Mouse (Mus musculus): ENCODE results near the gene Btd. TPM values are rescaled to one million over a fixed set of nuclear protein-coding genes. Genes with fewer than 3 reads are reported as not detected.

The Btd gene
- polyA plus RNA-seq, 1 experiment from 2014 or later, result 25.5 TPM

- Histone ChIP-seq H3K4me1 (replicated peaks) (0 out of 2 replicates have a peak, but pooled peaks cover 2% of the 10 kb centered on the region), H3K9me3 (no peaks in the 10 kb centered on the region), H3K4me3 (replicated peaks) (no peak overlapping the region), H3K27ac (no peak overlapping the region), H3K36me3 (no peaks in the 10 kb centered on the region), H3K27me3 (no peaks in the 10 kb centered on the region), H3K9ac (replicated peaks) (no peak overlapping the region), H3K4me2 (no peak overlapping the region)
- no peak for ATAC-seq (ENCODE audit: insufficient number of reproducible peaks, insufficient read depth, low FRiP score, low TSS enrichment, low read depth)
- WGBS, result 86% methylated on average over 10 of the region's 10 CpGs
These were observed 44.9 kb downstream of the Btd start for GRCm38 (mm10) chr14:31685680-31686079.

GRCm38 (mm10) chr14:31686231-31686630, 45.4 kb downstream of the Btd start:
- H3K9me3 ChIP-seq, result no peaks in the 10 kb centered on the region
- H3K4me2 ChIP-seq, result no peak overlapping the region
- WGBS, result 95% methylated on average over 1 of the region's 1 CpGs
- H3K36me3 ChIP-seq, result no peaks in the 10 kb centered on the region
- no peaks in the 10 kb centered on the region for H3K27me3 ChIP-seq
- no peak for ATAC-seq (ENCODE audit: insufficient number of reproducible peaks, insufficient read depth, low FRiP score, low TSS enrichment, low read depth)
- no peak overlapping the region for H3K9ac ChIP-seq (replicated peaks)
- 0 out of 2 replicates have a peak, but pooled peaks cover 2% of the 10 kb centered on the region for H3K4me1 ChIP-seq (replicated peaks)
- no peak overlapping the region for H3K4me3 ChIP-seq (replicated peaks)
- no peak overlapping the region for H3K27ac ChIP-seq

DNA sequence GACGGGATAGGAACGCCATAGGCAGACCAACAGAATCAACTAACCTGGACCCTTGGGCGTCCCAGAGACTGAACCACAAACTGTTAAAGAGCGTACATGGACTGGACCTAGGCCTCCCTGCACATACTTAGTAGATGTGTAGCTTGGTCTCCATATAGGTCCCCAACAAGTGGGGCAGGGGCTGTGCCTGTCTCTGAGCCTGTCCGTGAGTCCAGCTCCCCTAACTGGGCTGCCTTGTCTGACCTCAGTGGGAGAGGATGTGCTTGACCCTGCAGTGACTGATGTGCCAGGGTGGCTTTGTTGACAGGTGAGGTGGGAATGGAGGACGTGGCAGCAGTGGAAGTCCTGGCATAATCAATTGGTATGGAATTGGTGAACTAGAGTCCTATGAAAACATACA, 51.7 kb downstream of the Btd start:
- H3K4me2 ChIP-seq, result no peak overlapping the region
- peaks cover 7% of the 10 kb centered on the region; the same call in 1 of the 2 replicates for H3K36me3 ChIP-seq
- no peak overlapping the region for H3K27ac ChIP-seq
- no peak for ATAC-seq (ENCODE audit: insufficient number of reproducible peaks, insufficient read depth, low FRiP score, low TSS enrichment, low read depth)
- H3K4me1 ChIP-seq (replicated peaks), result no peaks in the 10 kb centered on the region; the same call in 1 of the 2 replicates
- H3K9ac ChIP-seq (replicated peaks), result no peak overlapping the region
- WGBS, result 89% methylated on average over 6 of the region's 6 CpGs
- H3K4me3 ChIP-seq (replicated peaks), result no peak overlapping the region
- H3K9me3 ChIP-seq, result no peaks in the 10 kb centered on the region
- H3K27me3 ChIP-seq, result no peaks in the 10 kb centered on the region

GRCm38 (mm10) chr14:31696206-31696984, 55.6 kb downstream of the Btd start:
- Histone ChIP-seq H3K9me3 (no peaks in the 10 kb centered on the region), H3K27ac (no peak overlapping the region), H3K27me3 (no peaks in the 10 kb centered on the region), H3K4me3 (replicated peaks) (no peak overlapping the region), H3K4me2 (no peak overlapping the region), H3K36me3 (peaks cover 24% of the 10 kb centered on the region; the same call in 1 of the 2 replicates), H3K4me1 (replicated peaks) (no peaks in the 10 kb centered on the region; the same call in 1 of the 2 replicates), H3K9ac (replicated peaks) (no peak overlapping the region)
- ATAC-seq (ENCODE audit: insufficient number of reproducible peaks, insufficient read depth, low FRiP score, low TSS enrichment, low read depth), result no peak
- WGBS, result 87% methylated on average over 9 of the region's 9 CpGs

- no peaks in the 10 kb centered on the region for H3K9me3 ChIP-seq
- ATAC-seq (ENCODE audit: insufficient number of reproducible peaks, insufficient read depth, low FRiP score, low TSS enrichment, low read depth), result no peak
These were observed 56.1 kb downstream of the Btd start for GRCm38 (mm10) chr14:31696985-31697303.

GRCm38 (mm10) chr14:31697346-31697745, 56.5 kb downstream of the Btd start:
- Histone ChIP-seq H3K9ac (replicated peaks) (no peak overlapping the region), H3K27me3 (no peaks in the 10 kb centered on the region), H3K27ac (no peak overlapping the region), H3K36me3 (peaks cover 33% of the 10 kb centered on the region), H3K4me1 (replicated peaks) (no peaks in the 10 kb centered on the region; the same call in 1 of the 2 replicates), H3K4me2 (no peak overlapping the region), H3K4me3 (replicated peaks) (no peak overlapping the region), H3K9me3 (no peaks in the 10 kb centered on the region)
- no peak; the same call in 1 of the 2 replicates for ATAC-seq (ENCODE audit: insufficient number of reproducible peaks, insufficient read depth, low FRiP score, low TSS enrichment, low read depth)
- 92% methylated on average over 3 of the region's 3 CpGs for WGBS

More at GRCm38 (mm10) chr14:31696985-31697303, 56.1 kb downstream of the Btd start:
- no peak overlapping the region for H3K4me3 ChIP-seq (replicated peaks)
- H3K9ac ChIP-seq (replicated peaks), result no peak overlapping the region
- no peaks in the 10 kb centered on the region; the same call in 1 of the 2 replicates for H3K4me1 ChIP-seq (replicated peaks)
- H3K36me3 ChIP-seq, result peaks cover 29% of the 10 kb centered on the region; the same call in 1 of the 2 replicates
- 86% methylated on average over 3 of the region's 3 CpGs for WGBS
- no peak overlapping the region for H3K27ac ChIP-seq
- no peak overlapping the region for H3K4me2 ChIP-seq
- H3K27me3 ChIP-seq, result no peaks in the 10 kb centered on the region

DNA sequence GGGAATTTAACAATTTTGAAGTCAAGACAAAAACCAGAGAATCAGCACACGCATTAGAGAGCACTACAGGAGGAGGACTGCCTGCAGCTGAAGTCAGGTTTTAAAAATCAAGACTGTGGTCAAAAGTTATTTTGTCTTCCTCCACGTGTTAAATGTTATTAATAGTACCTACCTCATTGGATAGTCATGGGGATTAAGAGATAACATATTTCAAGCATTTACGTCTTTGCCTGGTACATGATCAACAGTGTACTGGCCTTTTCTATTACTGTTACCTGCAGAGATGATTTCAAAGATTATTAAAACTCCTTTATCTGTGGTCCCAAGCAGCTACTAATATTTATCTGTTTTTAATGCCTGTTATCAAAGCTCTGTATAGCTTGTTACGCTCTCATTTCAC, 56.9 kb downstream of the Btd start:
- no peak for ATAC-seq (ENCODE audit: insufficient number of reproducible peaks, insufficient read depth, low FRiP score, low TSS enrichment, low read depth)
- Histone ChIP-seq H3K9ac (replicated peaks) (no peak overlapping the region), H3K27me3 (no peaks in the 10 kb centered on the region), H3K27ac (no peak overlapping the region), H3K4me2 (no peak overlapping the region), H3K36me3 (peaks cover 37% of the 10 kb centered on the region), H3K9me3 (no peaks in the 10 kb centered on the region), H3K4me1 (replicated peaks) (no peaks in the 10 kb centered on the region; the same call in 1 of the 2 replicates), H3K4me3 (replicated peaks) (no peak overlapping the region)
- 90% methylated on average over 4 of the region's 4 CpGs for WGBS

DNA sequence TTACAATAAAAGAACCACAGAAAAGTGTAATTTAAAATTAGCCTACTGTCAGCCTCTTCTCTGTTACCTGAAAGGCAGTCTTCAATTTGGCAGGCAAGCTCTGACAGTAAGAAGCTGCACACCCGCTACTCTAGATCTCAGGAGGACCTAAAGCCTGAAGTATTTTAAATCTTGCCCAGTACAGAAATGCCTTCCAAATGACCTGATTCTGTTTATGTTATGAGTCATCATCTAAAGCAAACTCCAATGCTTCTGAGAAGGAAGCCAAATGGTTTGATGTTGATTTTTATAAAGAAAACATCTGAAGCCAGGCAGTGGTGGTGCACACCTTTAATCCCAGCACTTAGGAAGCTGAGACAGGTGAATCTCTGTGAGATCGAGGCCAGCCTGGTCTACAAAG, 59.5 kb downstream of the Btd start:
- H3K27ac ChIP-seq, result no peak overlapping the region
- H3K27me3 ChIP-seq, result no peaks in the 10 kb centered on the region
- ATAC-seq (ENCODE audit: insufficient number of reproducible peaks, insufficient read depth, low FRiP score, low TSS enrichment, low read depth), result no peak
- 96% methylated on average over 2 of the region's 2 CpGs for WGBS
- no peaks in the 10 kb centered on the region for H3K4me1 ChIP-seq (replicated peaks)
- no peak overlapping the region for H3K9ac ChIP-seq (replicated peaks)
- no peaks in the 10 kb centered on the region for H3K9me3 ChIP-seq
- no peak overlapping the region for H3K4me2 ChIP-seq
- H3K4me3 ChIP-seq (replicated peaks), result no peak overlapping the region
- H3K36me3 ChIP-seq, result peaks cover 61% of the 10 kb centered on the region

GRCm38 (mm10) chr14:31709343-31709742, 68.5 kb downstream of the Btd start:
- Histone ChIP-seq H3K9me3 (no peaks in the 10 kb centered on the region), H3K27me3 (no peaks in the 10 kb centered on the region), H3K27ac (no peak overlapping the region), H3K4me1 (replicated peaks) (no peaks in the 10 kb centered on the region), H3K36me3 (peaks cover 47% of the 10 kb centered on the region), H3K4me2 (no peak overlapping the region), H3K9ac (replicated peaks) (no peak overlapping the region), H3K4me3 (replicated peaks) (no peak overlapping the region)
- 91% methylated on average over 1 of the region's 1 CpGs for WGBS
- no peak for ATAC-seq (ENCODE audit: insufficient number of reproducible peaks, insufficient read depth, low FRiP score, low TSS enrichment, low read depth)

DNA sequence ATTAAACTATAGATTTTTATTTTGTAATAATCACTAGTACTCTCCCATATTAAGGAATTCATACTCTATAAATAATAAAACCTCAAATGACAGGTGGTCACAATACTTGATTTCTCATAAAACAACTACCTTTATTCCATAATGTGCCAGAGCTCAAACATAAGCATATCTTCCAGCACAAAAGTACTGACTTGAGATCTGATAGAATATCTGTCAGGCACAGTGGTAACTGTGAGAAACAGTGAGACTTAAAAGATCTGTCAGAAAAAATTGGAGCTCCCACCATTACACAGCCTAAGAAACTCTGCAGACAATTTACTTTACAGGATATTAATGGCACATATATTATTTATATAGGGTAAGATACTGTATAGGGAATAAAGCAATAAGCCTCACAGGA, 74.8 kb downstream of the Btd start:
- Histone ChIP-seq H3K9ac (replicated peaks) (no peak overlapping the region), H3K4me3 (replicated peaks) (no peak overlapping the region), H3K36me3 (peaks cover 57% of the 10 kb centered on the region), H3K27me3 (no peaks in the 10 kb centered on the region), H3K9me3 (no peaks in the 10 kb centered on the region), H3K27ac (no peak overlapping the region), H3K4me2 (no peak overlapping the region), H3K4me1 (replicated peaks) (no peaks in the 10 kb centered on the region)
- no peak for ATAC-seq (ENCODE audit: insufficient number of reproducible peaks, insufficient read depth, low FRiP score, low TSS enrichment, low read depth)

GRCm38 (mm10) chr14:31717360-31717759, 76.5 kb downstream of the Btd start:
- H3K27ac ChIP-seq, result no peak overlapping the region
- no peaks in the 10 kb centered on the region for H3K9me3 ChIP-seq
- WGBS, result 97% methylated on average over 5 of the region's 5 CpGs
- no peak for ATAC-seq (ENCODE audit: insufficient number of reproducible peaks, insufficient read depth, low FRiP score, low TSS enrichment, low read depth)
- H3K36me3 ChIP-seq, result peaks cover 59% of the 10 kb centered on the region
- no peaks in the 10 kb centered on the region for H3K27me3 ChIP-seq
- no peak overlapping the region for H3K4me3 ChIP-seq (replicated peaks)
- H3K4me2 ChIP-seq, result no peak overlapping the region
- H3K4me1 ChIP-seq (replicated peaks), result no peaks in the 10 kb centered on the region
- no peak overlapping the region for H3K9ac ChIP-seq (replicated peaks)
